Mouse (Mus musculus) midbrain, embryonic 12.5 days (tissue): ENCODE results near the gene Efcab10. TPM values are rescaled to one million over a fixed set of nuclear protein-coding genes. Genes with fewer than 3 reads are reported as not detected.

Experiments used
- ATAC-seq: fragments of 200-750 bp; cut with Nextera tagmentation; 2 replicates; pipeline ENCODE4 v1.8.0; 2017; ENCODE audit warnings: low read depth, moderate TSS enrichment, moderate library complexity; ENCODE audit not compliant: low FRiP score
- H3K27ac ChIP-seq: fragments of 300-500 bp; sonication (generic); replicated peaks from 2 replicates; pipeline ENCODE4 v1.5.1; 2016; ENCODE audit warnings: mild to moderate bottlenecking
- H3K27me3 ChIP-seq: fragments of 300-500 bp; sonication (generic); 2 replicates; pipeline ENCODE4 v1.6.1; 2016; ENCODE audit warnings: mild to moderate bottlenecking
- H3K36me3 ChIP-seq: fragments of 300-500 bp; sonication (generic); 2 replicates; pipeline ENCODE4 v1.6.1; 2016
- H3K4me1 ChIP-seq: fragments of 300-500 bp; sonication (generic); 2 replicates; pipeline ENCODE4 v1.6.1; 2016
- H3K4me2 ChIP-seq: fragments of 300-500 bp; sonication (generic); replicated peaks from 2 replicates; pipeline ENCODE4 v1.6.1; 2016; ENCODE audit warnings: mild to moderate bottlenecking, moderate library complexity
- H3K4me3 ChIP-seq: fragments of 300-500 bp; sonication (generic); 2 replicates; pipeline ENCODE4 v1.5.1; 2016; ENCODE audit warnings: mild to moderate bottlenecking
- H3K9ac ChIP-seq: fragments of 300-500 bp; sonication (generic); replicated peaks from 2 replicates; pipeline ENCODE4 v1.6.1; 2016; ENCODE audit warnings: mild to moderate bottlenecking, moderate library complexity
- H3K9me3 ChIP-seq: fragments of 300-500 bp; sonication (generic); 2 replicates; pipeline ENCODE4 v1.6.1; 2016; ENCODE audit warnings: mild to moderate bottlenecking
- WGBS: fragments of 180-500 bp; shearing (Covaris S2); methylation state at CpG from one replicate; pipeline ENCODE4 v1.1.7; 2016; 5-methylcytosine and 5-hydroxymethylcytosine counted together
- polyA plus RNA-seq: library from polyadenylated mRNA; unstranded; fragments of >200 nt; fragmentation: Nextera tagmentation; extraction: Ambion mirVana; gene quantifications from 2 replicates; pipeline ENCODE4 v1.2.1, GENCODE M21; 2016

Efcab10 gene
- polyA plus RNA-seq, 1 experiment from 2014 or later: 0.38 TPM

GRCm38 (mm10) chr12:33379624-33380445, 14.8 kb upstream of the Efcab10 start:
- Histone ChIP-seq H3K4me3 (0 out of 2 replicates have a peak overlapping the region, but pooled peaks have one; percentile 19), H3K27ac (no peak overlapping the region)
- WGBS: 19% methylated on average over 22 of the region's 22 CpGs

GRCm38 (mm10) chr12:33388842-33389241, 5.8 kb upstream of the Efcab10 start:
- Histone ChIP-seq H3K4me3 (no peak overlapping the region), H3K9me3 (no peaks in the 10 kb centered on the region), H3K27me3 (0 out of 2 replicates have a peak, but pooled peaks cover 4% of the 10 kb centered on the region), H3K4me1 (no peaks in the 10 kb centered on the region), H3K4me2 (no peak overlapping the region), H3K27ac (no peak overlapping the region), H3K9ac (no peak overlapping the region), H3K36me3 (no peaks in the 10 kb centered on the region)
- 6% methylated on average over 5 of the region's 5 CpGs for WGBS
- peak; percentile 81 for ATAC-seq

More at GRCm38 (mm10) chr12:33379624-33380445, 14.8 kb upstream of the Efcab10 start:
- H3K4me2 ChIP-seq: peak overlapping the region; percentile 42
- H3K9me3 ChIP-seq: no peaks in the 10 kb centered on the region
- no peaks in the 10 kb centered on the region for H3K4me1 ChIP-seq
- ATAC-seq: peak; percentile 76
- H3K36me3 ChIP-seq: no peaks in the 10 kb centered on the region
- H3K9ac ChIP-seq: no peak overlapping the region
- no peaks in the 10 kb centered on the region for H3K27me3 ChIP-seq

GRCm38 (mm10) chr12:33390844-33391560, 3.7 kb upstream of the Efcab10 start:
- ATAC-seq: no peak
- WGBS: 79% methylated on average over 2 of the region's 2 CpGs
- Histone ChIP-seq H3K9me3 (no peaks in the 10 kb centered on the region), H3K27me3 (0 out of 2 replicates have a peak, but pooled peaks cover 2% of the 10 kb centered on the region), H3K4me2 (no peak overlapping the region), H3K36me3 (no peaks in the 10 kb centered on the region), H3K4me1 (peaks cover 11% of the 10 kb centered on the region; the same call in 1 of the 2 replicates), H3K9ac (no peak overlapping the region), H3K27ac (no peak overlapping the region), H3K4me3 (no peak overlapping the region)

GRCm38 (mm10) chr12:33403265-33403693, 8.6 kb downstream of the Efcab10 start:
- H3K4me3 ChIP-seq: no peak overlapping the region
- no peak overlapping the region for H3K9ac ChIP-seq
- WGBS: 69% methylated on average over 7 of the region's 7 CpGs
- no peaks in the 10 kb centered on the region for H3K9me3 ChIP-seq
- ATAC-seq: no peak
- no peaks in the 10 kb centered on the region for H3K36me3 ChIP-seq
- no peaks in the 10 kb centered on the region for H3K27me3 ChIP-seq
- H3K4me2 ChIP-seq: no peak overlapping the region
- H3K4me1 ChIP-seq: peaks cover 7% of the 10 kb centered on the region; the same call in 1 of the 2 replicates
- no peak overlapping the region for H3K27ac ChIP-seq

GRCm38 (mm10) chr12:33404996-33405395, 10.3 kb downstream of the Efcab10 start:
- H3K4me3 ChIP-seq: no peak overlapping the region
- peak overlapping the region; percentile 19; the same call in 1 of the 2 replicates for H3K4me2 ChIP-seq
- H3K27me3 ChIP-seq: no peaks in the 10 kb centered on the region
- no peaks in the 10 kb centered on the region for H3K36me3 ChIP-seq
- no peak overlapping the region for H3K9ac ChIP-seq
- ATAC-seq: 0 out of 2 replicates have a peak, but pooled peaks have one; percentile 19
- no peaks in the 10 kb centered on the region for H3K9me3 ChIP-seq
- WGBS: 33% methylated on average over 5 of the region's 5 CpGs
- H3K27ac ChIP-seq: no peak overlapping the region
- peaks cover 7% of the 10 kb centered on the region; the same call in 1 of the 2 replicates for H3K4me1 ChIP-seq

- no peak overlapping the region for H3K27ac ChIP-seq
- peaks cover 7% of the 10 kb centered on the region; the same call in 1 of the 2 replicates for H3K4me1 ChIP-seq
- H3K9ac ChIP-seq: no peak overlapping the region
- peak; percentile 58; the same call in 1 of the 2 replicates for ATAC-seq
- H3K4me2 ChIP-seq: peak overlapping the region; percentile 19; the same call in 1 of the 2 replicates
- no peaks in the 10 kb centered on the region for H3K9me3 ChIP-seq
- 43% methylated on average over 6 of the region's 6 CpGs for WGBS
- H3K4me3 ChIP-seq: no peak overlapping the region
- no peaks in the 10 kb centered on the region for H3K36me3 ChIP-seq
- no peaks in the 10 kb centered on the region for H3K27me3 ChIP-seq
These were observed 10.9 kb downstream of the Efcab10 start for GRCm38 (mm10) chr12:33405398-33406026.

- Histone ChIP-seq H3K4me1 (no peaks in the 10 kb centered on the region), H3K9me3 (no peaks in the 10 kb centered on the region), H3K27ac (no peak overlapping the region), H3K36me3 (no peaks in the 10 kb centered on the region), H3K27me3 (peaks cover 1% of the 10 kb centered on the region; the same call in 1 of the 2 replicates), H3K4me3 (no peak overlapping the region), H3K4me2 (no peak overlapping the region), H3K9ac (no peak overlapping the region)
- 61% methylated on average over 6 of the region's 6 CpGs for WGBS
- no peak for ATAC-seq
These were observed 17.0 kb downstream of the Efcab10 start for GRCm38 (mm10) chr12:33411580-33412151.

- Histone ChIP-seq H3K27me3 (peaks cover 9% of the 10 kb centered on the region; the same call in 1 of the 2 replicates), H3K4me3 (no peak overlapping the region), H3K4me2 (no peak overlapping the region), H3K9ac (no peak overlapping the region), H3K27ac (no peak overlapping the region), H3K4me1 (no peaks in the 10 kb centered on the region), H3K9me3 (no peaks in the 10 kb centered on the region), H3K36me3 (no peaks in the 10 kb centered on the region)
- no peak for ATAC-seq
- WGBS: 39% methylated on average over 3 of the region's 3 CpGs
These were observed 29.7 kb downstream of the Efcab10 start for GRCm38 (mm10) chr12:33424329-33424728.

- Histone ChIP-seq H3K27ac (no peak overlapping the region), H3K4me1 (peaks cover 6% of the 10 kb centered on the region), H3K4me3 (no peak overlapping the region), H3K27me3 (peaks cover 9% of the 10 kb centered on the region; the same call in 1 of the 2 replicates), H3K9me3 (no peaks in the 10 kb centered on the region), H3K36me3 (no peaks in the 10 kb centered on the region), H3K4me2 (no peak overlapping the region), H3K9ac (no peak overlapping the region)
- 37% methylated on average over 3 of the region's 3 CpGs for WGBS
- no peak for ATAC-seq
These were observed 32.6 kb downstream of the Efcab10 start for GRCm38 (mm10) chr12:33427293-33427692.

- H3K27me3 ChIP-seq: peaks cover 9% of the 10 kb centered on the region; the same call in 1 of the 2 replicates
- no peak for ATAC-seq
- no peaks in the 10 kb centered on the region for H3K9me3 ChIP-seq
- no peak overlapping the region for H3K4me3 ChIP-seq
- H3K9ac ChIP-seq: no peak overlapping the region
- H3K27ac ChIP-seq: no peak overlapping the region
- H3K4me1 ChIP-seq: peaks cover 6% of the 10 kb centered on the region
- no peak overlapping the region for H3K4me2 ChIP-seq
- no peaks in the 10 kb centered on the region for H3K36me3 ChIP-seq
- WGBS: 77% methylated on average over 2 of the region's 2 CpGs
These were observed 33.1 kb downstream of the Efcab10 start for GRCm38 (mm10) chr12:33427726-33428125.

GRCm38 (mm10) chr12:33429387-33430160, 34.9 kb downstream of the Efcab10 start, which contains the start of gene Twistnb:
Gene Twistnb, plus strand, starts transcription at chr12:33429635.
- no peaks in the 10 kb centered on the region for H3K9me3 ChIP-seq
- peaks cover 6% of the 10 kb centered on the region for H3K4me1 ChIP-seq
- WGBS: under 1% methylated on average over 63 of the region's 66 CpGs
- H3K9ac ChIP-seq: peak within 1 kb of the TSS; percentile 71
- H3K27me3 ChIP-seq: 0 out of 2 replicates have a peak, but pooled peaks cover 3% of the 10 kb centered on the region
- peak within 1 kb of the TSS; percentile 75 for H3K4me2 ChIP-seq
- H3K36me3 ChIP-seq: no peaks in the 10 kb centered on the region
- H3K4me3 ChIP-seq: peak within 1 kb of the TSS; percentile 81
- ATAC-seq: peak; percentile 96
- peak within 1 kb of the TSS; percentile 58 for H3K27ac ChIP-seq
